Mouse (Mus musculus) embryonic fibroblast, embryonic 13.5 days (primary cell): Measurements from ENCODE around the gene Eif1b.

Experiments
- CTCF ChIP-seq: IDR thresholded peaks from 2 replicates; pipeline ENCODE4 v1.5.1; 2011; ENCODE audit warnings: mild to moderate bottlenecking, control low read depth, low read length, moderate library complexity, borderline replicate concordance; ENCODE audit not compliant: insufficient read depth
- POLR2A ChIP-seq: IDR thresholded peaks from 2 replicates; pipeline ENCODE4 v1.6.1; 2011; ENCODE audit warnings: low read depth, mild to moderate bottlenecking, control low read depth, low read length, moderate library complexity

GRCm38 (mm10) chr9:120518946-120519345 is 26.9 kb downstream of the Eif1b start:
- TF ChIP-seq POLR2A, result no peak
- no peak for TF ChIP-seq CTCF
